Mouse (Mus musculus) heart, postnatal 0 days (tissue): Measurements from ENCODE around the gene Hes6. TPM values are rescaled to one million over a fixed set of nuclear protein-coding genes. Genes with fewer than 3 reads are reported as not detected.

Experiments used
- ATAC-seq: fragments of 200-750 bp; cut with Nextera tagmentation; 2 replicates; pipeline ENCODE4 v1.8.0; 2017; ENCODE audit warnings: low read depth, moderate number of reproducible peaks, moderate library complexity; ENCODE audit not compliant: insufficient read depth
- DNase-seq: peaks from one replicate; pipeline ENCODE4 v3.0.0-alpha.2; 2016; ENCODE audit warnings: low spot score
- H3K27ac ChIP-seq: fragments of 300-500 bp; sonication (generic); 2 replicates; pipeline ENCODE4 v1.5.1; 2014; ENCODE audit warnings: low read depth, mild to moderate bottlenecking
- H3K27me3 ChIP-seq: fragments of 300-500 bp; sonication (generic); 2 replicates; pipeline ENCODE4 v1.6.1; 2014; ENCODE audit warnings: low read length, mixed read lengths; ENCODE audit not compliant: control insufficient read depth, insufficient read depth
- H3K36me3 ChIP-seq: fragments of 300-500 bp; sonication (generic); replicated peaks from 2 replicates; pipeline ENCODE4 v1.6.1; 2014; ENCODE audit warnings: low read length, mixed read lengths; ENCODE audit not compliant: control insufficient read depth, insufficient read depth
- H3K4me1 ChIP-seq: fragments of 300-500 bp; sonication (generic); 2 replicates; pipeline ENCODE4 v1.6.1; 2014; ENCODE audit warnings: antibody characterized with exemption; ENCODE audit not compliant: control insufficient read depth, insufficient read depth
- H3K4me2 ChIP-seq: fragments of 300-500 bp; sonication (generic); 2 replicates; pipeline ENCODE4 v1.6.1; 2014; ENCODE audit warnings: low read depth, mild to moderate bottlenecking, low read length, moderate library complexity
- H3K4me3 ChIP-seq: fragments of 300-500 bp; sonication (generic); 2 replicates; pipeline ENCODE4 v1.5.1; 2014; ENCODE audit warnings: low read depth, low read length
- H3K9ac ChIP-seq: fragments of 300-500 bp; sonication (generic); replicated peaks from 2 replicates; pipeline ENCODE4 v1.6.1; 2014; ENCODE audit warnings: low read depth, low read length, mixed read lengths
- H3K9me3 ChIP-seq: fragments of 300-500 bp; sonication (generic); replicated peaks from 2 replicates; pipeline ENCODE4 v1.6.1; 2016; ENCODE audit warnings: low read length; ENCODE audit not compliant: control insufficient read depth
- CTCF ChIP-seq: IDR thresholded peaks from 2 replicates; pipeline ENCODE4 v1.5.1; 2016; ENCODE audit warnings: antibody characterized with exemption, control low read depth, low read depth
- EP300 ChIP-seq: IDR thresholded peaks from 2 replicates; pipeline ENCODE4 v1.6.1; 2016; ENCODE audit warnings: antibody characterized with exemption, low read depth
- WGBS: fragments of 180-500 bp; shearing (Covaris S2); extraction: QIAGEN DNeasy Blood & Tissue Kit; methylation state at CpG from one replicate; pipeline ENCODE4 v1.1.7; 2014; 5-methylcytosine and 5-hydroxymethylcytosine counted together
- polyA plus RNA-seq: library from polyadenylated mRNA; unstranded; fragments of >200 nt; fragmentation: Nextera tagmentation; extraction: Ambion mirVana; gene quantifications from 2 replicates; pipeline ENCODE4 v1.2.1, GENCODE M21; 2015
- total RNA-seq: library from RNA; depleted of rRNA; stranded (reverse); fragments of >200 nt; gene quantifications from 2 replicates; pipeline ENCODE4 v1.2.3, GENCODE M21; 2014; ENCODE audit warnings: low replicate concordance; rRNA removed

Gene Hes6
- 81.4 and 82.5 TPM in 2 replicates for total RNA-seq
- polyA plus RNA-seq = 61.0 and 64.3 TPM in 2 replicates

DNA sequence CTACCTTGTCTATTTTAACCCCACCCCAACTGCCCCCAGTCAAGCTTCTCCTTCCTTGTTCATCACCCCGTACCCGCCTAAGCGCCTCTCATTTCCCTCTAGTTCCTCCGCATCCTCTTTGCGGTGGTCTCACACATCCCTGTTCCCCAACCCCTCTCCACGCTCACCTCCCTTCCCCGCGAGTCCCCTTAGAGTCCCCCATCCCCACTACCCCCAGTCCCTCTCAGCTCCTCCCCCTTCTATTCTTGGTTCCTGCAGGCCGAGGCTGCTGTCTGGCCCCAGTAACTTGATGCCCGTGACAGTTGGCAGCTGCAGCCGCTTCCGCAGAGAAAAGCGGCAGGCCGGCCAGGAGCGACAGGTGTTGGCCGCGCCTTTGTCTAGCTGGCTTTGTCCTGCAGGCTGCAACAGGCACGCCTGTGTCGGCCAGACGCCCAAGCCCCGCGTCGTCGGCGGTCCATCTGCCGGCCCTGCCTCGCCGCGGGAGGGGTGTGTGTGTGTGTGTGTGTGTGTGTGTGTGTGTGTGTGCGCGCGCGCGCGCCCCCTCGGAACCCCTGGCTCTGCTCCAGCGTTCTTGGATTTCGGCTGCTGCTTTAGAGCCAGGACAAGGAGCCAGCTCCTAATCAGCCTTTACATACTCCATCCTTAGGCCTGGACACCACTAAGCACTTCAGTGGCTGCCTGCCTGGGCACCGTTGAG lies at the start of gene Hes6:
Hes6 (minus strand) TSS at position 141 of the 697 bp plus-strand sequence.
- H3K27me3 ChIP-seq = no peaks in the 10 kb centered on the region
- H3K4me3 ChIP-seq = peak within 1 kb of the TSS; percentile 71
- peak within 1 kb of the TSS; percentile 77 for H3K9ac ChIP-seq
- peak within 1 kb of the TSS; percentile 95 for H3K4me2 ChIP-seq
- under 1% methylated on average over 37 of the region's 39 CpGs for WGBS
- peak within 1 kb of the TSS; percentile 93 for H3K27ac ChIP-seq
- ATAC-seq (peak; percentile 69), DNase-seq (peak; percentile 90)
- H3K9me3 ChIP-seq = no peaks in the 10 kb centered on the region
- TF ChIP-seq EP300 (peak; percentile 90), CTCF (no peak)
- H3K4me1 ChIP-seq = peaks cover 16% of the 10 kb centered on the region
- peaks cover 29% of the 10 kb centered on the region for H3K36me3 ChIP-seq

GRCm38 (mm10) chr1:91463336-91463995 lies 49.6 kb upstream of the Hes6 start:
- H3K27me3 ChIP-seq = no peaks in the 10 kb centered on the region
- DNase-seq (no peak), ATAC-seq (no peak)
- H3K36me3 ChIP-seq = no peaks in the 10 kb centered on the region
- no peaks in the 10 kb centered on the region for H3K9me3 ChIP-seq
- H3K9ac ChIP-seq = no peak overlapping the region
- no peak overlapping the region for H3K4me3 ChIP-seq
- TF ChIP-seq EP300 = no peak
- TF ChIP-seq CTCF = no peak
- no peak overlapping the region for H3K27ac ChIP-seq
- 88% methylated on average over 13 of the region's 13 CpGs for WGBS
- H3K4me1 ChIP-seq = peaks cover 25% of the 10 kb centered on the region
- H3K4me2 ChIP-seq = no peak overlapping the region

DNA sequence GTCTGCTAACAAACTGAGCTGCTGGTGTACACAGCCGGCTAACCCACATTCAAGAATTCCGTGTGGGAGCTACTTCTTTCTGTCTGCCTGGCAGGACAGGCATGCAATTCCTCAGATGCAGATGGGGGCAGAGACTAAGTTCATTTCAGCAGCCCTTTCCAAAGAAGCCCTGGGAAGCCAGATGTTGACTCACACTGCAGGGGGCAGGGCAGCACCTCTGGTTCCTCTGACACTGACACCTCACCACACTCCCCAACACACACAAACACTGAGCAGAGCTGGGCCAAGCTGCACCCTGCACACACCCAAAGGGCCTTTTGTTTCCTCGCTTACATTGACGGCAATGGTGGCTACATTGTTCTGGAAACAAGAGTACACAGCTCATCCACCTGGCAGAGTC lies 46.7 kb upstream of the Hes6 start:
- TF ChIP-seq EP300 (no peak), CTCF (no peak)
- Histone ChIP-seq H3K4me1 (peaks cover 50% of the 10 kb centered on the region), H3K4me2 (no peak overlapping the region), H3K9ac (no peak overlapping the region), H3K27me3 (no peaks in the 10 kb centered on the region), H3K36me3 (no peaks in the 10 kb centered on the region), H3K9me3 (no peaks in the 10 kb centered on the region), H3K4me3 (no peak overlapping the region), H3K27ac (no peak overlapping the region)
- ATAC-seq = no peak
- DNase-seq = no peak
- WGBS = 48% methylated on average over 4 of the region's 4 CpGs

DNA sequence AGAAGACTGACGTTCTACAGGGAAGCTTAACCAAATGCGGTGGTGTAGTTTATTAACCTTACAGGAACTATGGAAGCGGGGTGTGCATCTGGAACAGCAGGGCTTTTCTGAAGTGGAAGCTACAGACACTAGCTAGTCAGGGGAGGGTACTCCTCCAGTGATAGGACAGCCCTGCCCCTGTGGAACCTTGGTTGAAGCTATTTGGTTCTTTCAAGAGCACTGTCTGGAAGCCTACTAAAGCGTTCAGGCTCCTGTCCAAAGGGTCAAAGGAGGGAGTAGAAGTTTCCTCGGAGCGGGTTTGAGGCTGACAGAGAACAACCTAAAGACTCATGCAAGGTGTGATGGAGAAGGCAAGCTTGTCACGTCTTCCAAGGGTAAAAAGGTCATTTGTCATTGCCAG lies 46.2 kb upstream of the Hes6 start:
- no peaks in the 10 kb centered on the region for H3K9me3 ChIP-seq
- peaks cover 50% of the 10 kb centered on the region for H3K4me1 ChIP-seq
- no peak overlapping the region; the same call in 1 of the 2 replicates for H3K27ac ChIP-seq
- no peak for ATAC-seq
- 34% methylated on average over 7 of the region's 7 CpGs for WGBS
- no peak for DNase-seq
- 0 out of 2 replicates have a peak overlapping the region, but pooled peaks have one; percentile 22 for H3K9ac ChIP-seq
- TF ChIP-seq CTCF = no peak
- peak overlapping the region; percentile 71 for H3K4me2 ChIP-seq
- H3K36me3 ChIP-seq = no peaks in the 10 kb centered on the region
- no peaks in the 10 kb centered on the region for H3K27me3 ChIP-seq
- peak overlapping the region; percentile 71 for H3K4me3 ChIP-seq

- Histone ChIP-seq H3K27me3 (no peaks in the 10 kb centered on the region), H3K9me3 (no peaks in the 10 kb centered on the region), H3K27ac (peak within 1 kb of the TSS; percentile 87), H3K4me3 (peak within 1 kb of the TSS; percentile 71), H3K9ac (peak within 1 kb of the TSS; percentile 79), H3K36me3 (no peaks in the 10 kb centered on the region), H3K4me1 (peaks cover 54% of the 10 kb centered on the region), H3K4me2 (peak within 1 kb of the TSS; percentile 71)
- peak; percentile 95 for ATAC-seq
- TF ChIP-seq CTCF (peak; percentile 29), EP300 (peak; percentile 96)
- DNase-seq = peak; percentile 98
- under 1% methylated on average over 89 of the region's 91 CpGs for WGBS
Measured at GRCm38 (mm10) chr1:91459059-91459809, 45.4 kb upstream of the Hes6 start, which contains the start of gene Per2. Per2 (minus strand) TSS chr1:91459324.
